Mouse (Mus musculus): ENCODE measurements at regions not wholly inside any gene's neighbourhood (a gene's known extent, or its start where the extent isn't known, plus 50 kb on each side); places are given as distances from the start of the nearest gene placed in this dataset.

- DNase-seq: no peak
Observed at GRCm38 (mm10) chr15:43926034-43926433, 3791.9 kb downstream of the 9330182O14Rik start.

GRCm38 (mm10) chr15:43933608-43934007, 3799.4 kb downstream of the 9330182O14Rik start:
- no peak for DNase-seq

GRCm38 (mm10) chr15:43940424-43940823, 3806.3 kb downstream of the 9330182O14Rik start:
- no peak for DNase-seq

- no peak for DNase-seq
Observed at GRCm38 (mm10) chr15:43940905-43941304, 3806.7 kb downstream of the 9330182O14Rik start.

- DNase-seq: no peak
Observed at GRCm38 (mm10) chr15:43942002-43942660, 3808.0 kb downstream of the 9330182O14Rik start.

- DNase-seq: no peak
Observed at GRCm38 (mm10) chr15:43984991-43985390, 3850.8 kb downstream of the 9330182O14Rik start.

GRCm38 (mm10) chr15:43991229-43991628, 3857.1 kb downstream of the 9330182O14Rik start:
- DNase-seq: peak; percentile 20 to 44

- peak; percentile 1 to 24 for DNase-seq
Observed at GRCm38 (mm10) chr15:43992936-43993335, 3858.8 kb downstream of the 9330182O14Rik start.

GRCm38 (mm10) chr15:44026468-44027028, 3892.4 kb downstream of the 9330182O14Rik start:
- no peak for DNase-seq

GRCm38 (mm10) chr15:44035900-44036299, 3901.7 kb downstream of the 9330182O14Rik start:
- peak in 1 of 2 experiments; percentile 12 for DNase-seq

- DNase-seq: no peak
Observed at GRCm38 (mm10) chr15:44037893-44038292, 3903.7 kb downstream of the 9330182O14Rik start.

GRCm38 (mm10) chr15:44050565-44051274, 3916.6 kb downstream of the 9330182O14Rik start:
- DNase-seq: no peak

- no peak for DNase-seq
Observed at GRCm38 (mm10) chr15:44064855-44065254, 3930.7 kb downstream of the 9330182O14Rik start.

- peak; percentile 7 to 52 for DNase-seq
Observed at GRCm38 (mm10) chr15:44083680-44084079, 3949.5 kb downstream of the 9330182O14Rik start.

- no peak for DNase-seq
Observed at GRCm38 (mm10) chr15:44112328-44112944, 3978.3 kb downstream of the 9330182O14Rik start.

GRCm38 (mm10) chr15:44134213-44134612, 4000.0 kb downstream of the 9330182O14Rik start:
- DNase-seq: no peak

All from kidney, postnatal 36 days (tissue).